Mouse (Mus musculus) G1E (cell line): ENCODE measurements around the gene Cd3e. TPM values are rescaled to one million over a fixed set of nuclear protein-coding genes. Genes with fewer than 3 reads are reported as not detected.

Experiments used
- ATAC-seq: 2 replicates; pipeline ENCODE4 v1.8.0; 2016; ENCODE audit warnings: mild to moderate bottlenecking; ENCODE audit not compliant: insufficient number of reproducible peaks, poor library complexity, low FRiP score, severe bottlenecking; ENCODE audit errors: extremely low read depth
- DNase-seq: peaks from one replicate; pipeline ENCODE4 v3.0.0; 2012; ENCODE audit warnings: low spot score
- H3K27me3 ChIP-seq: 2 replicates; pipeline ENCODE4 v1.6.1; 2012; ENCODE audit warnings: mild to moderate bottlenecking, low read length, inconsistent platforms; ENCODE audit not compliant: insufficient read depth
- H3K36me3 ChIP-seq: replicated peaks from 2 replicates; pipeline ENCODE3; 2012; ENCODE audit warnings: mild to moderate bottlenecking, inconsistent platforms
- H3K4me1 ChIP-seq: 2 replicates; pipeline ENCODE4 v1.6.1; 2012; ENCODE audit warnings: low read depth, low read length, inconsistent platforms, mixed read lengths; ENCODE audit not compliant: insufficient read depth
- H3K4me3 ChIP-seq: 2 replicates; pipeline ENCODE4 v1.5.1; 2012; ENCODE audit warnings: low read depth, mild to moderate bottlenecking, inconsistent platforms, low read length, moderate library complexity, mixed read lengths
- H3K9me3 ChIP-seq: replicated peaks from 2 replicates; pipeline ENCODE4 v1.6.1; 2012; ENCODE audit warnings: inconsistent platforms
- CTCF ChIP-seq: IDR thresholded peaks from 2 replicates; pipeline ENCODE4 v1.5.1; 2012; ENCODE audit warnings: low read depth, low read length, inconsistent platforms, mixed read lengths
- GATA1 ChIP-seq: IDR thresholded peaks from 2 replicates; pipeline ENCODE4 v1.6.1; 2012; ENCODE audit warnings: borderline replicate concordance, low read length, inconsistent platforms, mixed read lengths
- GATA2 ChIP-seq: IDR thresholded peaks from 2 replicates; pipeline ENCODE4 v1.6.1; 2012; ENCODE audit warnings: low read depth, low read length, inconsistent platforms, borderline replicate concordance
- POLR2AphosphoS5 ChIP-seq: IDR thresholded peaks from 2 replicates; pipeline ENCODE4 v1.6.1; 2012; ENCODE audit warnings: low read depth, low read length, inconsistent platforms; ENCODE audit not compliant: insufficient replicate concordance
- TAL1 ChIP-seq: conservative IDR thresholded peaks from 2 replicates; pipeline ENCODE4 v1.6.1; 2012; ENCODE audit warnings: low read depth, low read length, inconsistent platforms, mixed read lengths
- polyA plus RNA-seq: library from polyadenylated mRNA; stranded (reverse); fragments of >175 nt; gene quantifications from 2 replicates; pipeline ENCODE4 v1.2.3, GENCODE M21; 2012
- total RNA-seq, 2 experiments: library from RNA; stranded (forward) in 1 of 2; stranded (reverse) in 1 of 2; fragments of 200-1000 nt in 1 of 2; fragments of >200 nt in 1 of 2; fragmentation: Nextera tagmentation in 1 of 2; gene quantifications; 2 replicates each; pipeline ENCODE4 v1.2.3; 2014 to 2017

Gene Cd3e
- total and polyA plus RNA-seq, 3 experiments = 0.16 TPM; not detected in 2

DNA sequence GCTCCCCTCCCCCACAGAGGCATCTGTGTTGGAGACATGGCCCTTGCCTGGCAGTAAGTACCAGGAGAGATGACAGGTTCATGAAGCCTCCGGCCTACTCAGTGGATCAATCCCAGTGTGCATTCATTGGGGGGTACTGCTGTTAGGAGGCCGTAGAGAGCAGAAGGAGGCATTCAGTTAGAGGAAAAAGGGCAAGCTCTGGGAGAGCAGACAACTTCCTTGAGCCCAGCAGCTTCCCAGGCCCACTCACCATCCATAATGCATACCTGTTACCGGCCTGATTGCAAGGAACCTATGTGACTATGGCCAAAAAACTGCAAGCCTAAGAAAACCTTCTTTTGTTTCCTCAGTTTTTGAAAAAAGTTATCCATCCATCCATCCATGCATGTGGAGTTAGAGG is 25.1 kb upstream of the Cd3e start:
- ATAC-seq = no peak
- no peak overlapping the region for H3K4me3 ChIP-seq
- TF ChIP-seq GATA2 = no peak
- no peak for TF ChIP-seq TAL1
- TF ChIP-seq GATA1 = no peak
- TF ChIP-seq POLR2AphosphoS5 = no peak
- TF ChIP-seq CTCF = no peak
- no peaks in the 10 kb centered on the region for H3K4me1 ChIP-seq
- no peaks in the 10 kb centered on the region for H3K9me3 ChIP-seq
- no peaks in the 10 kb centered on the region for H3K36me3 ChIP-seq
- no peak for DNase-seq
- H3K27me3 ChIP-seq = peaks cover 27% of the 10 kb centered on the region

DNA sequence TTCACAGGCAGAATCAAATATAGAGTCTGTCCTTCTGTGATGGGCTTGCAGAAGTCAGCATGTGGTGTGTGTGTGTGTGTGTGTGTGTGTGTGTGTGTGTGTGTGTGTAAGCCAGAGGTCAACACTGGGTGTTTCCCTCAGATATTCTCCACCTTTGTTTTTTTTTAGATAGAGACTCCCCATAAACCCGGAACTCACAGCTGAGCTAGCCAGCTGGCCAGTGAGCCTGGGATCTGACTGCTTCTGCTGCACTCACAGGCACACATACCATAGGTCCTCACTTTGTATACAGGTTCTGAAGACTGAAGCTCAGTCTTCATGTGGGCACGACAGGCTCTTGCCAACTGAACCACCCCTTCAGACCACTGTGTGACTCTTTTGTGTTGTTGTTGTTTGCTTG is 22.8 kb upstream of the Cd3e start:
- H3K9me3 ChIP-seq = no peaks in the 10 kb centered on the region
- peaks cover 46% of the 10 kb centered on the region for H3K27me3 ChIP-seq
- H3K36me3 ChIP-seq = no peaks in the 10 kb centered on the region
- no peak for TF ChIP-seq GATA1
- ATAC-seq = no peak
- no peak for DNase-seq
- no peaks in the 10 kb centered on the region for H3K4me1 ChIP-seq
- no peak overlapping the region for H3K4me3 ChIP-seq

DNA sequence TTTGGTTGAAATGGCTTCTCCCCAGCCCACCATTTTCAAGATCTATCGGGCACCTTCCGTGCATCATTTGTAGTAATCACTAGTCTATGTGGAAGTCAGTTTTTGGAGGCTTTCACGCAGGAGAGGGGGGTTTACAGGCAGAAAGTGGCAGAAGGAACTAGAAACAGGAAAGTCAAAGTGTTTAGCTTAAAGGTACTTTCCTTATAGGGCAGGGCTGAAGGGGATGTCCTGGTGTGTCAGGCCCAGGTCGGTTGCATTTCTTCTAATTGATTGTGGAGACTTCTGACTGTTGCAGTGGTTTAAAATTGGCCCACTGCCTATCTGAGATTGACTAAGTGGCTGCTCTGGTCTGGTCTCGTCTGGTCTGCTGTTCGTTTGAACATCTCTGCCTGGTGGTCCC is 20.9 kb upstream of the Cd3e start:
- no peak for ATAC-seq
- TF ChIP-seq GATA1 = no peak
- no peak for TF ChIP-seq POLR2AphosphoS5
- TF ChIP-seq CTCF = no peak
- no peak for TF ChIP-seq GATA2
- no peak for TF ChIP-seq TAL1
- DNase-seq = no peak
- no peaks in the 10 kb centered on the region for H3K4me1 ChIP-seq
- H3K4me3 ChIP-seq = no peak overlapping the region
- no peaks in the 10 kb centered on the region for H3K36me3 ChIP-seq
- no peaks in the 10 kb centered on the region for H3K9me3 ChIP-seq
- peaks cover 59% of the 10 kb centered on the region for H3K27me3 ChIP-seq

DNA sequence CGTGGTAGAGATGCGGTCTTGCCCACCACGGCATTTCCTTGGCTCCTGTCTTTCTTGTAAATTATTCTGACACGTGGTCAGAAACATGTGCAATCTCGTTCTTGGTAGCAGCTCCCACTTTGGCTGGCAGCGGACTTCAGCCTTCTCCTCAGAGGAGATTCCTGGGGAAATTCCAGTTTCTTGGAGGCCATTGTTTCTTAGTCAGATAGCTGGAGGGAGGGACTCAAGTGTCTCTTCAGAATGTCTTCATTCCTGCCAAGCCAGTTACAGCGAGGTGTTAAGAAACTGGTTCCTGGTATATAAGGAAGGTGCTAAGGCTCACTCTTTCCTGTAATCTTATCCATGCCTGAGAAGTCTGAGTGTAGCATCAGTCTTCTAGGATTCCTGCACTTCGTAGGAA is 17.9 kb upstream of the Cd3e start:
- Histone ChIP-seq H3K27me3 (peaks cover 59% of the 10 kb centered on the region), H3K4me1 (no peaks in the 10 kb centered on the region), H3K9me3 (no peaks in the 10 kb centered on the region), H3K36me3 (no peaks in the 10 kb centered on the region), H3K4me3 (no peak overlapping the region)
- DNase-seq (no peak), ATAC-seq (no peak)
- TF ChIP-seq GATA1 (no peak), TAL1 (no peak), GATA2 (no peak), CTCF (no peak), POLR2AphosphoS5 (no peak)

DNA sequence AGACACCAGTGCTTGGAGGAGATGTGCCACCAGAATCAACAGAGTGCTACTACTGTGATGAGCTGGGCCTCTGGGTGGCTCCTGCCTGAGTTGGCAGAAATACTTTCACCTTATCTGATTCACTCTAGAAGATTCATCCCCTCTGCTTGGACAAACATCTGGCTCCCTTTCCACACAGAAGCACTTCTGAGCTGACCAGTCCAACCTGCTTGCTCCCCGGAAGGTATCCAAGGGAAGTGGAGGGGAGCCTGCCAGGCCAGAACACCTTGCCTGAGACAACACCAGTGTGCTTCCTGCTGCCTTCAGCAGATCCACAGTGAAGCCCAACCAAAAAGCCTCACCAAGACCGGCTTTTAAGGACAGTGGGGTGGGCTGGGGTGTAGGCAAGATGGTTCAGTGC is 14.8 kb upstream of the Cd3e start:
- peaks cover 36% of the 10 kb centered on the region for H3K27me3 ChIP-seq
- no peak overlapping the region for H3K4me3 ChIP-seq
- no peaks in the 10 kb centered on the region for H3K9me3 ChIP-seq
- ATAC-seq = no peak
- no peaks in the 10 kb centered on the region for H3K4me1 ChIP-seq
- no peak for TF ChIP-seq GATA1
- TF ChIP-seq CTCF = no peak
- no peak for TF ChIP-seq TAL1
- TF ChIP-seq POLR2AphosphoS5 = no peak
- TF ChIP-seq GATA2 = no peak
- no peaks in the 10 kb centered on the region for H3K36me3 ChIP-seq
- no peak for DNase-seq

DNA sequence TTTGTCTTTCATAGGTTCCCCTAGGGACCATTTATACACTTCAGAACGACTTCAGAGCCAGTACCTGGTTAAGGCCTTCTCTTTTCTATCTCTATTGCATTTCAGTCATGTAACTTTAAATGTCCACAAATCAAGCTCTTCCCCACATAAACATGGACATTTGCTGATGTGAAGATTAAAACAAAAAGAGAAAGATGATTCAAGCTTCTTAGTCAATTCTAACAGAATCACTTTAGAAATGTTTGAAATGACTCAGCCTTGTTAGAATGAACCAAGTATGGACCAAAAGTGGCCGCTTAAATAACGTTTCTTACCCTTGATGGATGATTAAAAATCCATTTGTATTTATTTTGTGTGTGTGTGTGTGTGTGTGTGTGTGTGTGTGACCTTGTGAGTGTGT is 14.2 kb upstream of the Cd3e start:
- no peak for ATAC-seq
- peaks cover 32% of the 10 kb centered on the region for H3K27me3 ChIP-seq
- no peaks in the 10 kb centered on the region for H3K4me1 ChIP-seq
- H3K9me3 ChIP-seq = no peaks in the 10 kb centered on the region
- no peak for DNase-seq
- H3K36me3 ChIP-seq = no peaks in the 10 kb centered on the region
- TF ChIP-seq GATA2 (no peak), CTCF (no peak), POLR2AphosphoS5 (no peak), TAL1 (no peak), GATA1 (no peak)
- no peak overlapping the region for H3K4me3 ChIP-seq

DNA sequence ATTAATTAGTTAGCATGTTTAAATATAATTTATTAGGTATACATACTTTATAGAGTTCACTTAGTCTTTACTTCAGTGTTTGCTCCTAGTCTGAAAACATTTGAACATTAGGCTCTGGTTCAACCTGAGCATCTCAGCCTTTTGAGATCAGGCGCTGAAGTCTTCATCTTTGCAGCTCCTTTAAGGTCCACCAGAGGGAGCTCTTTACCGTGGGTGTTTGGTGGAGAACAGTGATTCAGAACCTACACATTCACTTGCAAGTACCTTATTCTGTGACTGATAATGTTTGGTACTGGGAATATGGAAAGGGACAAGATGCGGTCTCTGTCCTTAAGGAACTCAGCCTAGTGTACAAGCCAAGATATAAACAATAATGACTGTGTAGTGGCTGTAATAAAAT is 13.4 kb upstream of the Cd3e start:
- ATAC-seq (no peak), DNase-seq (peak; percentile 38)
- H3K4me1 ChIP-seq = no peaks in the 10 kb centered on the region
- H3K27me3 ChIP-seq = peaks cover 25% of the 10 kb centered on the region
- H3K36me3 ChIP-seq = no peaks in the 10 kb centered on the region
- TF ChIP-seq POLR2AphosphoS5 (no peak), TAL1 (no peak), CTCF (peak; percentile 72), GATA2 (no peak), GATA1 (no peak)
- no peaks in the 10 kb centered on the region for H3K9me3 ChIP-seq
- no peak overlapping the region for H3K4me3 ChIP-seq
